Mouse (Mus musculus) midbrain, embryonic 10.5 days (tissue): ENCODE measurements at regions not wholly inside any gene's neighbourhood (a gene's known extent, or its start where the extent isn't known, plus 50 kb on each side); places are given as distances from the start of the nearest gene placed in this dataset.

Experiments used
- DNase-seq: peaks from one replicate; pipeline ENCODE4 v3.0.0-alpha.2; 2017; ENCODE audit warnings: low spot score
- H3K27ac ChIP-seq: fragments of 300-500 bp; sonication (generic); replicated peaks from 2 replicates; pipeline ENCODE4 v1.5.1; 2016; ENCODE audit warnings: mild to moderate bottlenecking
- H3K27me3 ChIP-seq: fragments of 300-500 bp; sonication (generic); 2 replicates; pipeline ENCODE4 v1.6.1; 2016; ENCODE audit warnings: low read depth, mild to moderate bottlenecking; ENCODE audit not compliant: poor library complexity, severe bottlenecking
- H3K36me3 ChIP-seq: fragments of 300-500 bp; sonication (generic); 2 replicates; pipeline ENCODE4 v1.6.1; 2016; ENCODE audit warnings: mild to moderate bottlenecking, moderate library complexity
- H3K4me1 ChIP-seq: fragments of 300-500 bp; sonication (generic); 2 replicates; pipeline ENCODE4 v1.6.1; 2016
- H3K4me3 ChIP-seq: fragments of 300-500 bp; sonication (generic); 2 replicates; pipeline ENCODE4 v1.5.1; 2016; ENCODE audit warnings: mild to moderate bottlenecking, moderate library complexity
- H3K9me3 ChIP-seq: fragments of 300-500 bp; sonication (generic); replicated peaks from 2 replicates; pipeline ENCODE4 v1.6.1; 2016; ENCODE audit warnings: mild to moderate bottlenecking
- WGBS: fragments of 180-500 bp; shearing (Covaris S2); methylation state at CpG from one replicate; pipeline ENCODE4 v1.1.7; 2016; 5-methylcytosine and 5-hydroxymethylcytosine counted together

DNA sequence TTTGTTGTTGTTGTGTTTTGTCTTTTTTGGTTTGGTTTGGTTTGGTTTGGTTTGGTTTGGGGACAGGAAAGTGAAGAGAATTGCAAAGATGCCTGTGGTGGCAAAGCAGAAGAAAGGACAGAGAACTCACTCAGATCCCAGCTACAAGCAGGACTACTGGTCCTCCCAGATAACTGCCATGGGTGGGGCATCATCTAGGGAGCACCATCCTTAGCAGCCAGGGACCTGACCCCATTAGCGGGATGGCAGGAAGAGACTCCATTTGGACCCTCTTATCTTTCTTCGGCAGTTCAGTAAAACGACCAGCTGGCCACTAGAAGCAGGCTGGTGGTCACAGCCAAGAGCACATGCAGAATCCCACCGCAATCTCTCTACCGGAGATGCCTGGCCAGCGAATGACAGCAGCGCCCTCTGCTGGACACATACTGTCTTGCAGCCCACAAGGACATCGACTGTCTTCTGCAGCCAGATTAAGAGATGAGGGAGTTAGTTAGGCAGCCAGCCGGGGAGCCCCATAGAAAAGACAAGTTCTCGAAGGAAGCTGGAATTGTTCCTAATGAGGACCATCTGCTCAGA is 119.8 kb downstream of the Gm9195 start:
- Histone ChIP-seq H3K4me3 (no peak overlapping the region), H3K36me3 (no peaks in the 10 kb centered on the region), H3K9me3 (no peaks in the 10 kb centered on the region), H3K4me1 (0 out of 2 replicates have a peak, but pooled peaks cover 3% of the 10 kb centered on the region), H3K27ac (no peak overlapping the region), H3K27me3 (no peaks in the 10 kb centered on the region)
- peak; percentile 85 for DNase-seq
- 17% methylated on average over 10 of the region's 10 CpGs for WGBS

DNA sequence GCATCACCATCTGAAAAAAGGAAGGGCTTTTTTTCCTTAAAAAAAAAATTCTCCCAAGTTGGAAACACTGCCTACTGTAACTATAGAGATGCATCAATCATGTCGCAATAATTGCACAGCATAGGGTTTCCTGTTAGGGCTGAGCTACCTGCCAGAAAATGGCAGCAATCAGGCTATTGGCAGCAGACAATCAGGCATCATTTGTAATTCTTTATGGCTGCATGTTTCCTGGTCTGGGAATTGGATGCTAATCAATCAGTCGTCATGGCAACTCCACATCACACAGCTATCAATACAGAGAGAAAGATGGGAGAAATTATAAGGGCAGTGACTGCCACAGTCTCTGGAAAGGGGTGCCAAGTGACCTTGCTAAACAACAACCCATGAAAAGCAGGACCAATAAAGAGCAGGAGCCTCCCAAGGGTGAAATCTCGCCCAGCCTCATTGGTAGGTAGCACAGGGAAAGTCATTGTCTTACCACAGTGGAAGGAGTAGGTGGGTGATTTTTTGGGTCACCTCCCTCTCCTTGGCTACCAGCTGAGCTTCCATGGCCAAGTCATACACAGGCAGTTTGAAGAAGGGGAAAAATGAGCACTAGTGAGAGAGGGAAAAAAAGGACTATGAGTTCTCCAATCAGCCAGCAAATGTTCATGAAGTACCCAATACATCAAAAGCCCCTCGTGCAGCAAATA is 130.7 kb downstream of the Gm9195 start:
- H3K27me3 ChIP-seq: no peaks in the 10 kb centered on the region
- whole genome bisulfite sequencing: 85% methylated on average over 4 of the region's 4 CpGs

DNA sequence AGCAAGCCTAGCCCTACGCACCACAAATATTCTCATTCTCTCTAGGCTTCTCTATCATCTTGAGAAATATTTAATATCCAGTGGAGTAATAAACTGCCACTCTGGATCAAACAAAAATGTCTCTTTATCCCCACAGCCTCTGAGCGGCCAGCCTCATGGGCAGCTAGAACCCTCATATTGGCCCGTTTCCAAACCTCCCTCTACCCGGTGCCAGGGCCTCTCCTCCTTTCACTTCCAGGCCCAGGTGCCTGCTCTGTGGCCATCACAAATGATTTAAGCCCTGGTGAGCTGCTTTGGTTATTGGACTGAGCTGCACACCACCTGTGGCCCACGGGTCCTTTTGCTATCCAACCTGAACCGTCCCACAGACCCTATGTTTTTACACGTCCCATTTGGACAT is 131.5 kb downstream of the Gm9195 start:
- Histone ChIP-seq H3K36me3 (no peaks in the 10 kb centered on the region), H3K9me3 (no peaks in the 10 kb centered on the region), H3K4me1 (no peaks in the 10 kb centered on the region), H3K27ac (no peak overlapping the region), H3K4me3 (no peak overlapping the region), H3K27me3 (no peaks in the 10 kb centered on the region)
- WGBS: 92% methylated on average over 7 of the region's 7 CpGs
- no peak for DNase-seq

More for the DNA sequence above, 130.7 kb downstream of the Gm9195 start:
- H3K4me1 ChIP-seq: no peaks in the 10 kb centered on the region
- no peaks in the 10 kb centered on the region for H3K36me3 ChIP-seq
- H3K9me3 ChIP-seq: no peaks in the 10 kb centered on the region
- DNase-seq: no peak
- H3K27ac ChIP-seq: no peak overlapping the region
- H3K4me3 ChIP-seq: no peak overlapping the region

DNA sequence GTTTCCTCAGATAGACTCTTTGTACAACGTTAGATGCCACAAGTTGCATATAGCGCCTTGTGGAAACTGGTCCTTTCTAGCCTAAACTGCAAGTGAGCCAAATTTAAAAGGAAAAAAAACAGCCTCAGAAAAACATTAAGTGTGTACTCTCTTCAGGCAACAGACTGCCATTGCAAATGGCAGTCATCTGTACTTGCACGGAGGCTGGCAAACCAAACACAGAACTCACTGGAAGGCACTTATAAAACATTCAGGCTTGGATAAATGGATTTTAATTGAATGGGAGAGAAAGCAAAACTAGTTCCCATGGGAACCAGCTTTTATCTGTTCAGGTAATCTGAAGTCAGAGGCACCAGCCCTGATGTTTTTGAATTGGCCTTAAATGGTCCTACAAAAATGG is 133.7 kb downstream of the Gm9195 start:
- Histone ChIP-seq H3K9me3 (no peaks in the 10 kb centered on the region), H3K27ac (no peak overlapping the region), H3K36me3 (no peaks in the 10 kb centered on the region), H3K4me1 (no peaks in the 10 kb centered on the region), H3K27me3 (no peaks in the 10 kb centered on the region), H3K4me3 (no peak overlapping the region)
- no peak for DNase-seq
- WGBS: 90% methylated on average over 3 of the region's 3 CpGs

DNA sequence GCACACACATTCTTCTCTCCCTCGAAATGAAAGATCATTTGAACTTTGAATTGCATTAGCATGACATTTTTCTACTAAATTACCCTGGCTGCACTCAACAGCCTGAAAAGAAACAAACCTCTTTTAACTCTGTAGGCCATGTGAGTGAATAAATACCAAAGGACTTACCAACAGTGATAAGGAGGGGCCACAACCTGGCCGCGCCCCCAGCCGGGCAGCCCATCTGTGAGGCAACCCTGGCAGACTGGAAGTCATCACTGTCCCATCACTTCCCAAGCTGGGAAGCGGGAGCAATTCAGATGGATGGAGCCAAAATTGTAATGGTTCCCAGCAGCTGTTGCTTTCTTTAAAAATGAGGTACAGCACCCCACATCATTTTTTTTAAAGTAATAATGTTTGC is 149.5 kb downstream of the Gm9195 start:
- H3K27me3 ChIP-seq: no peaks in the 10 kb centered on the region
- H3K36me3 ChIP-seq: no peaks in the 10 kb centered on the region
- no peaks in the 10 kb centered on the region for H3K9me3 ChIP-seq
- peaks cover 4% of the 10 kb centered on the region; the same call in 1 of the 2 replicates for H3K4me1 ChIP-seq
- no peak for DNase-seq
- H3K4me3 ChIP-seq: no peak overlapping the region
- 82% methylated on average over 5 of the region's 5 CpGs for WGBS
- H3K27ac ChIP-seq: no peak overlapping the region

DNA sequence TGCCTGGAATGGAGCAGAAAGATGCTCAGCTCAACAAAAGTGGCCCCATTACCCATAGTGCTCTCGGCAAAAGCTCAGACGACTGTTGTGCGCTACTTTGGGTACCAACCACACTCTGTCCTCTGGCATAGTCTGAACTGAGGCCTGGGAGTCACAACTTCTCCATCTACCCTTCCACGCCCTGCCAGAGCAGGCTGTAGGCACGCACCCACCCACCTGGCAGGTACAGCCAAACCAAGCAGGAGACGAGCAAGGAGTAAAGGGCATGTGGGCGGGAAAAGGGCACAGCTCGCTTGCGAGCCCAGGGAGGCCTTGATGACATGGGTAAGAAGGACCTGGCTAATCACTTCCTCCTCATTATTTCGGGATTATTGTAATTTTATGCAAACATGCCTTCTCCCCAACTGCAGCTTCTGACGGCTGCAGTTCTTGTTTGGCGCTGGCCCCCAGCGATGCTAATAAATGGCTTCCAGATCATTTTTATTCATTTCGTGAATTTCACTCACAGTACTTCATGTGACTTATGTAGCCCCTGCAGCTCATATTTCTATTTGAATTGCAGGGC is 150.0 kb downstream of the Gm9195 start:
- peaks cover 4% of the 10 kb centered on the region; the same call in 1 of the 2 replicates for H3K4me1 ChIP-seq
- no peak overlapping the region for H3K27ac ChIP-seq
- no peak overlapping the region for H3K4me3 ChIP-seq
- no peaks in the 10 kb centered on the region for H3K36me3 ChIP-seq
- no peaks in the 10 kb centered on the region for H3K27me3 ChIP-seq
- DNase-seq: no peak
- WGBS: 74% methylated on average over 14 of the region's 14 CpGs
- no peaks in the 10 kb centered on the region for H3K9me3 ChIP-seq

DNA sequence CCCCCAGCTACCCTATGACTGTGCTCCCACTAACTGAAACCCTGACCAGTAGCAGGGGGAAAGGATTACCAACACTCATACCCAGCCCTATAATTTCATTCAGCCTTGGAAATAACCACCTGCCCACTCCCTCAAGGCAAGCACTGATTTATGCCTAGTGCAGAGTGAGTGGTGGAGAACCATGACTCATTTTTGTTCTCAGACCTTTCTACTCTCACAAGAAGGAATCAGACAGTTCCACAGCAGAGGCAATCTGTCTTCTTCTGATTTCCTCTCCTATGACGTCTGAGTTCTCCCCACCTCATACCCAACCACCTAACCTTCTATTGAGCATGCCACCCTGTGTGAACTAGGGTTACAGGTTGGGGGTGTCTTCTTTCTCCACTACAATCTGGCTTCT is 153.6 kb downstream of the Gm9195 start:
- no peak for DNase-seq

DNA sequence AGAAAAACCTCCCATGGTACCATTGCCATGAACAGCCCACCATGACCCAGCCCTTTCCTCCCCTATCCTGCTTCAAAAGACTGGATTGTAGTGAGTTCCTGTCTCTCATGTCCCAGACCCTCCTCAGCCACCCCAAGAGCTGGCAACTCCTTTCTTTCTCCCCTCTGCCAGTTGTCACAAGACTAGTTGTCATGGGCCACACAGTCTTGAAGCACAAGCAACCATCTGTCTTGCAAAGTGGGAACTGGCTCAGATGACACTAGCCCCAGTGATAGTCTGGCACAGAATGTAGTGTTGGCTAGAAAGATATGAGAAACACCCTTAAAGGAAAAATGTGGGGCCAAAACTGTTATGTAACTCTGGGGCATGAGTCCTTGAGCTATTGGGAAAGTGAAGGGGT is 187.8 kb downstream of the Gm9195 start:
- Histone ChIP-seq H3K9me3 (no peaks in the 10 kb centered on the region), H3K27ac (no peak overlapping the region), H3K27me3 (no peaks in the 10 kb centered on the region), H3K4me1 (peaks cover 8% of the 10 kb centered on the region), H3K36me3 (no peaks in the 10 kb centered on the region), H3K4me3 (no peak overlapping the region)
- no peak for DNase-seq

More for the DNA sequence above, 153.6 kb downstream of the Gm9195 start:
- Histone ChIP-seq H3K4me3 (no peak overlapping the region), H3K9me3 (no peaks in the 10 kb centered on the region), H3K27me3 (no peaks in the 10 kb centered on the region), H3K4me1 (peaks cover 4% of the 10 kb centered on the region; the same call in 1 of the 2 replicates), H3K27ac (no peak overlapping the region), H3K36me3 (no peaks in the 10 kb centered on the region)
- 83% methylated on average over 1 of the region's 1 CpGs for WGBS

DNA sequence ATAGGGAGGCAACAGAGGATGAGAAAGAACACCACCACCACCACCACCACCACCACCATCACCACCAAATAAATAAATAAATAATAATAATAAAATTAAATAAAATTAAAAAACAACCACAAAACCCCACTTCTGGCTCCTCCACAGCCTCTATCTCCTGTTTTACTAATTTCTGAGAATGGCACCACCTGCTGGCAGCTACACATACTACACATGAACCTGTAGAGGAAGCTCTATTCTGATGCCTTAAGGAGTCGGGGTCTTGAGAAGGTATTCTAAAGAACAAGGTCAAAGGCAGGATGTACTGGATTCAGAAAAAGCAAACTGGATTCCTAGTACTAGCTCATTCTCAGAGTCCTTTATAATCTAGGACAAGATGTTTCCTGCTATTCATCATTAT is 191.6 kb downstream of the Gm9195 start:
- H3K4me1 ChIP-seq: peaks cover 5% of the 10 kb centered on the region
- no peaks in the 10 kb centered on the region for H3K27me3 ChIP-seq
- no peak overlapping the region for H3K4me3 ChIP-seq
- H3K36me3 ChIP-seq: no peaks in the 10 kb centered on the region
- WGBS: 77% methylated on average over 1 of the region's 1 CpGs
- DNase-seq: peak; percentile 40
- no peak overlapping the region for H3K27ac ChIP-seq
- no peaks in the 10 kb centered on the region for H3K9me3 ChIP-seq

DNA sequence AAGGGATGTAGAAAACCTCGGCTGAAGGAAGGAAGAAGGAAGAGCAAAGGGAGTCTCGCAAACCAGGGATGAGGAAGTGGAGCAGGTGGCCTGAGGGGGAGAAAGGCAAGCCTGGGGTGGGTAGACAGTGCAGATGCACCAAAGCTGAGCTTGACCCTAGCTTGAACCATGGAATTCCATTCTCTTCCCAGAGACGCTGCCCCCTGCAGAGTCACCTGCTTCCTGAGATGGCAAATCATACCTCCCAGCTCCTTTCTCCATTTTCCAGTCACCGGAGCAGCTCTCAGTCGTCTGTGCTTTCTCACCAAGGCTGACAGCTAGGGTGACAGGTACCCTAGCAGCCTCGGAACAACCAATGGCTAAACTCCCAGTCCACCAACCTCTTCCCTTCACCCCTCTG is 197.0 kb downstream of the Gm9195 start:
- Histone ChIP-seq H3K36me3 (no peaks in the 10 kb centered on the region), H3K27me3 (no peaks in the 10 kb centered on the region), H3K27ac (no peak overlapping the region), H3K4me3 (no peak overlapping the region), H3K4me1 (no peaks in the 10 kb centered on the region), H3K9me3 (no peaks in the 10 kb centered on the region)
- 45% methylated on average over 6 of the region's 6 CpGs for WGBS
- DNase-seq: no peak

DNA sequence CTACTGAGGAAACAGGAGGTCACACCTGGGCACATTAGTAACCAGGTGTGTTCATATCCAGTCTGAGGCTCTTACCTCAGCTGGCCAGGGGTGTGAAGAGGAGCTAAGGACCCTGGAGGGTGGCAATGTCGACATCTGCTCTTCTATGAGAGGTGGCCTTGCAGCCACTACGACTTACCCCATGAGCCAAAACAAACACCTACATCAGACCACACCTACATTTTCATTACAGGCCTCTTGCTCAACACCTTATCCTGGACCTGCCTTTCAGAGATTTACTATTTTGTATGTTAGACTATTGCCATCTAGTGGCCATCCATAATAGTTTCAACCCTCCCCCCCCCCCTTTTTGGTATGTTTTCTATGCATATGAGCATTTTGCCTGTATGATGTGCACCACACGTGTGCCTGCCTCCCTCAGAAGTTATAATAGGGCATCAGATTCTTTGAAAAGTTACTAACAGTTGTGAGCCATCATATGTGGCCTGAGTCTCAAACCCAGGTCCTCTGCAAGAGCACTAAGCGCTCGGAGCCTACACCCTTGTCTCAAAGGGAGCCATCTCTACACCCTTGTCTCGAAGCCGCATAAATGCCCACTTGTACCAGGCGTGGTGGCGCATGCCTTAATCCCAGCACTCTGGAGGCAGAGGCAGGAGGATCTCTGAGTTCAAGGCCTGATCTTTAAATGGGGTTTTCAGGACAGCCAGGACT is 197.8 kb downstream of the Gm9195 start:
- H3K27ac ChIP-seq: no peak overlapping the region
- 65% methylated on average over 9 of the region's 9 CpGs for WGBS
- DNase-seq: no peak
- no peak overlapping the region for H3K4me3 ChIP-seq
- H3K4me1 ChIP-seq: no peaks in the 10 kb centered on the region
- H3K27me3 ChIP-seq: no peaks in the 10 kb centered on the region
- no peaks in the 10 kb centered on the region for H3K36me3 ChIP-seq
- H3K9me3 ChIP-seq: no peaks in the 10 kb centered on the region

DNA sequence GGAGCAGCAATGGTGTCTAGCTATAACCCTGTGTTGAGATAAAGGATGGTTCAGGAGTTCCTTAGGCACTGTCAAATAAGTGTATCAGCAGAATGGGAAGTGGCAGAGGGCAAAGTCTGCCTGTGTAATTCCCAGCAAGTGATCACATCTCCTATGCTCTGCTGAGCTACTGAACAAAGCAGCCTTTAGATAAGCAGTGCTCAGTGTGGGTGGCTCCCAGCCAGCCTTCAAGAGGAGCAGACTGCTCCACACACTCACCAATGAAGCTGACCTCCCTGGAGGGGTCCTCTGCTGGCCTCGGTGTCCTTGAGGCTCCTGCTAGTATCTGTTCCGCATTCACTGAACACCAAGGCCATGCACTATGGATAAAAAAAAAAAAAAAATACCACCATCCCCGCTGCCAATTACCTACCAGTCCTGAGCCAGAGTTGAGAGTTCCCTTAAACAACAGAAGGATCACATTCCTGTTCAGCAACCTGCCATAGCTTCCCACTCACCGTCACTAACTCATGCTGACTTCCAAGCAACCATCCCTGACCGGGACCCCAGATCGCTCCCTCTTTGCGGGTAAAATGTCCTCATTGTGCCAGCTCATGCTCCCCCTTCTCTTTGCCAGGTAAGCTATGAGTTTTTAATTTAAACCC is 198.9 kb downstream of the Gm9195 start:
- 83% methylated on average over 7 of the region's 7 CpGs for WGBS
- no peak overlapping the region for H3K4me3 ChIP-seq
- H3K27me3 ChIP-seq: no peaks in the 10 kb centered on the region
- no peak overlapping the region for H3K27ac ChIP-seq
- DNase-seq: no peak
- H3K9me3 ChIP-seq: no peaks in the 10 kb centered on the region
- H3K4me1 ChIP-seq: no peaks in the 10 kb centered on the region
- H3K36me3 ChIP-seq: no peaks in the 10 kb centered on the region
